Mouse (Mus musculus) heart, postnatal 36 days (tissue): ENCODE results near the gene Hfe. TPM values are rescaled to one million over a fixed set of nuclear protein-coding genes. Genes with fewer than 3 reads are reported as not detected.
"Not testable (repeated sequence)": the region's sequence is repeated elsewhere in the genome, so short reads cannot be mapped to it uniquely, and the experiment has no call there.

Experiments used
- DNase-seq, 2 experiments: peaks; one replicate each; pipeline ENCODE4 v3.0.0; 2021 to 2022
- intact Hi-C: fragments of 180-260 bp; cut with DNase I; formaldehyde crosslinking; loops from one replicate; pipeline ENCODE4 v1.15.1; 2025
- total RNA-seq, 2 experiments: library from RNA; stranded (reverse); gene quantifications; 2 replicates each; pipeline ENCODE4 v1.2.3; 2021

Hfe gene
- 10 to 100 TPM; 48.4 to 66.6 TPM for total RNA-seq

DNA sequence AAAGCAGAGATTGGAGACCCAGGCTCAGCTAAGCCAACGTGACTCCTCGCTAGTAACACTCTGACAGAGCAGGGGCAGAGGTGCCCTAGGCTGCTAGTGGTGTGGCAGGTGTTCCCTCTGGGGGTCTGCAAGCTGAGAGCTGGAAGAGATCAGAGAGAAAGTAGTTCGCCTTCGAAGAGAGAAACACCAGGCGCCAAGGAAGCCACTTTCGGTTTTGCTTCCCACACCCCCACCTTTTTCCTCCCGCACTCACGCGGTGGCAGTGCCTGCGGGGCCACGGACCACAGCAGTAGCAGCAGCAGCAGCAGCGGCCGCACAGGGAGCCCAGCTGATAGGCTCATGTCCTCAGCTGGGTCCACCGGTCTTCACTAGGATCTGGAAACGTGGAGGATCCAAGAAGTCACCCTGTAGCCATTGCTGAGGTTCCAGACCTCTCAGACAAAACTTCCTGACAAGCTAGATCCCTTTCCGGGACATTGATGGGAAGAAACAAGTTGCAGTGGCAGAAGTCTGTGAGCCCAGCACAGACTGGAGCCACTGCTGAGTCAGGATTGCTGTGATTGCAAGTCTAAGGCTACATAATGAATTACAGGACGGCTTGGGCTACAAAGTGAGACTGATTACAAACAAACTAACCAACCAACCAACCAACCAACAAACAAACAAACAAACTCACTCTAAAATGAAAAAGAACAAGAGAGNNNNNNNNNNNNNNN, at the start of gene Hfe:
Hfe (minus strand) TSS at position 481 of the 716 bp plus-strand sequence.
- DNase-seq = peak; percentile 63 to 74
- intact Hi-C loops = no loop called here

DNA sequence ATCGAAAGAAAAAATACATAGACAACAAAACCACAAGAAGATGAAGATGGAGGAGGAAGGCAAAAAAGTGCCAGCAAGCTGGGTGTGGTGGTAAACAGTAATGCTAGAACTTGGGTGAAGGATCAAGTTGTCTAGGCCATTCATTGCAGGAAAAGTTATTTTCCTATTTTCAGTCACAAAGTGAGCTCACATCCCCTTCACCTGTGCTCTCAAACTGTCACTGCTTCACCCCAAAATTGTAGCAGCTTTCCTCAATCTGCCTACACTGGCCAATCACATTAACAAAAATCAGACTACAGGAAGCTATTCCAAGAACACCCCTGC, 49.2 kb upstream of the Hfe start:
- intact Hi-C loops = loop anchor here (5.0 to 10.0 kb wide), 2 partner anchors 138 to 395 kb away; partner anchors contain the start of genes Hist1h1e, Hist1h2be and Zfp322a
- DNase-seq = no peak

DNA sequence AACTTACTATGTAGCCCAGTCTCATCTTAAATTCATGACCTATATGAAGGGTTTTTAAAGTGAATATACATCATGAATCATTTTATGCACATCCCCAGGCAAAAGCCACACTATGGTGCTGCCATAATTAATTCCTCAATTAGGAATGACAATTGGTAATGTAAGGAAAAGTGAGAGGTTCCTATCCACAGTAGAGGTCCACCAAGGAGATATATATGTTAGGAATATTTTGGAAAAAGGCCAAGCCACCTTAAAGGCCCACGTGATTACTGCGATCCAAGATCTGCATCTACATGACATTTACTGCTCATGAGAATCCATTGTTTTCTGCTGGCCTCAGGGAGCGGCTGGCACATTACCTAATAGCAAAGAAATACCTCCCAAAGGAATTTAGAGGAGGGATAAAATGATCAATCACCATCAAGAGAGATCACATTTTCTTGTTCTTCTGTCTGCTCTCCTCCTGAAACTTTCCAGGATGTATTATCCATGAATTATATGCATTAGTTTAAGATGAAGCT, 48.7 kb upstream of the Hfe start:
- intact Hi-C loops = no loop called here
- no peak for DNase-seq

DNA sequence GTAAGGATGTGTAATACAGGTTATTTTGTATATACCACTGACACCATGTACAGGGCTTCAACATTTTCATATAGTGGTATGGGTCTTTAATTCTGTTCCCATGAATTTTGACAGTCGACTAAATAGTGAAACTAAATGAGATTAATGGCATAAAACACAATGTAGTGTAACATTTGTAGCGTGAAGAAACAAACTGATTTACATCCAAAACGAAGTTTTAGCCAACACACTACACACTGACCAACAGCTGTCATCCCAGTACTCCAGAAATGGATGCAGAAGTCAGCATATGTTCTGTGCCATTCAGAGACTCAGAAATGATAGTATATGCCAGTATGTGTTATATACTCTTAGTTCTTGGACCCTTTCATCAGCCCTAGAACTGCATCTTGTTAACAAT, 47.3 kb upstream of the Hfe start:
- DNase-seq = no peak
- intact Hi-C loops = no loop called here

- intact Hi-C loops = no loop called here
- DNase-seq = no peak
Measured at GRCm38 (mm10) chr13:23757211-23757773, 46.6 kb upstream of the Hfe start.

GRCm38 (mm10) chr13:23756790-23757189, 46.1 kb upstream of the Hfe start, which contains the start of gene Hist1h4b:
TSS of gene Hist1h4b (plus strand) at chr13:23757013.
- peak; percentile 79 to 82 for DNase-seq
- intact Hi-C loops = no loop called here

DNA sequence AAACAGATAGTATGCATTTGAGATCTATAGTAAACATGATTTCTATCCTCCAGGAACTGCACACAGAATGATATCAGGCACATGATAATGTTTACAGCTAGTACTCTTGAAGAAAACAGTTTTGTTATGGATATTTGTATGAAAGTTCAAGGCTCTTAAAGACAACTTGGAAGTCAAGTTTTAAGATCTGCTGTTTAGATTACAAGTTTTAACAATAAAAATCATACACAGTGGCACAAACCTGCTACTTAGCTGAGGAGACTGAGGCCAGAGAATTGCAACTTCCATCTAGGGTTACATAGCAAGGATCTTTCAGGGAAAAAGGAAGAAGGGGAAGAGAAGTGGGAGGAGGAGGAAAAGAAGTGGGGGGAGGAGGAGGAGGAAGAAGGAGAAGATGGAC, 44.3 kb upstream of the Hfe start:
- intact Hi-C loops = no loop called here
- DNase-seq = no peak

- intact Hi-C loops = no loop called here
- no peak for DNase-seq
Measured at GRCm38 (mm10) chr13:23753314-23754078, 42.8 kb upstream of the Hfe start.

DNA sequence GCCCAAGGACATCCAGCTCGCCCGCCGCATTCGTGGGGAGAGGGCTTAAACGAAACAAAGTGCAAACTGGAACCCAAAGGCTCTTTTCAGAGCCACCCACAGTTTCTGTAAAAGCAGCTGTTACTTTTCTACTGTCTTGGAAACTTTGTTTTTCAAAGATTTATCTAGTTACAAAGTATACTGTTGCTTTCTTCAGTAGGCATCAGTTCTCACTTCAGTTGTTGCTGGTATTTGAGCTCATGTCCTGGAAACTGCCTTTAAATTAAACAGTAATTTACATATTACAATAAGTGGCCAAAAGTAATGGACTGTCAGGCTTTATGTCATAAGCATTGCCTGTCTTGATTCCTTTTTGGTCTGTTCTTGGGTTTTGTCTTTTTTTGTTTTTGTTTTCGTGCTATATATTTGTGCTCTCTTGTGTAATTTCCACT, 42.1 kb upstream of the Hfe start:
- intact Hi-C loops = no loop called here
- no peak for DNase-seq

DNA sequence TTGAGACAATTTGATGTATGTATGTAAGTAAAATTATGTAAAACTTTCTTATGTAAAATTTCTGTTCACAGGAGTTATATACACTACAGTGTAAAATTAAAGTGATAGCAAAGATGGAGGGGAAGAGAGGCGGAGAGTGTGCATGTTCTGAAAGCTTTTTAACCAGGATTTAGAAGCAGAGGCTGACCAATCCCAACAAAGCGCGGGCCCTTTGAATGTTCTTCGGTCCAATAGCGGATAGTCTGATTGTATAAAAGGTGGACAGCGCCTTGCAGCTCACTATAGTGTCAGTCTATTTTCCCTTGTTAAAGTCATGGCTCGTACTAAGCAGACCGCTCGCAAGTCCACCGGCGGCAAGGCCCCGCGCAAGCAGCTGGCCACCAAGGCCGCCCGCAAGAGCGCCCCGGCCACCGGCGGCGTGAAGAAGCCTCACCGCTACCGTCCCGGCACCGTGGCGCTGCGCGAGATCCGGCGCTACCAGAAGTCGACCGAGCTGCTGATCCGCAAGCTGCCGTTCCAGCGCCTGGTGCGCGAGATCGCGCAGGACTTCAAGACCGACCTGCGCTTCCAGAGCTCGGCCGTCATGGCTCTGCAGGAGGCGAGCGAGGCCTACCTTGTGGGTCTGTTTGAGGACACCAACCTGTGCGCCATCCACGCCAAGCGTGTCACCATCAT, 41.5 kb upstream of the Hfe start, which contains the start of gene Hist1h3b:
Hist1h3b (plus strand) TSS at position 201 of the 675 bp plus-strand sequence.
- intact Hi-C loops = not testable (repeated sequence)
- peak; percentile 79 to 86 for DNase-seq

DNA sequence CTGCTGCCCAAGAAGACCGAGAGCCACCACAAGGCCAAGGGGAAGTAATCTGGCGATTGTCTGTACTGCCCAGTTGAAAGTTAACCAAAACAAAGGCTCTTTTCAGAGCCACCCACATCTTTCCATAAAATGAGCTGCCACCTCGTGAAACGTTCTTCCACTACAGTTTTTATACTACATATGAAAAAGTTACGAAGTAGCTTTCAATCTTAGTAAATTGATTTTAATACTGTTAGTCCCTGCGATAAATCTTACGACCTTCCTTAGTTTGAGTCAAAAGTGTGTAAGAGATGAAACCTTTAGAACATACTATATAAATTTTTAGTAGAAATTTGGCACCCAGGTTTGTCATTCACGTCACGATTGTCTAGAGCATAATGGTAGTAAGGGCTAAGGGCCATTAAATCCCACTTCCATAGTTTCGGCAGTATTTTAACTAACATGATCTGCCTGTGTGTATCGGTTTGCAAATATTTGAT, 40.9 kb upstream of the Hfe start:
- intact Hi-C loops = no loop called here
- no peak for DNase-seq

DNA sequence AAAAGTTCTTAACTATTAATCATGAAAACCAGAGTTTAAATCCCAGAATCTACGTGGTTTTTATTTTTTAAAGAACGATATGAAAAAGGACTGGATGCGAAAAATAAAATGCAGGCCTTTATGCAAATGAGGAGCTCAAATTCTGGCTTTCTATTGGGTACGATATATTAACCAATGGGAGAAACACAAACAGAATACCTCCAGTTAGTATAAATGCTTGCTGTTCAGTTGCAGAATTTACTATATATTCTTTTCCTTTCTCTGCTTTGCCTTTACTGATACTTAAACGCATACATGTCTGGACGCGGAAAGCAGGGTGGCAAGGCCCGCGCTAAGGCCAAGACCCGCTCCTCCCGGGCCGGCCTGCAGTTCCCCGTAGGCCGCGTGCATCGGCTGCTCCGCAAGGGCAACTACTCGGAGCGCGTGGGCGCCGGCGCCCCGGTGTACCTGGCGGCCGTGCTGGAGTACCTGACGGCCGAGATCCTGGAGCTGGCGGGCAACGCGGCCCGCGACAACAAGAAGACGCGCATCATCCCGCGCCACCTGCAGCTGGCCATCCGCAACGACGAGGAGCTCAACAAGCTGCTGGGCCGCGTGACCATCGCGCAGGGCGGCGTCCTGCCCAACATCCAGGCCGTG, 40.3 kb upstream of the Hfe start, which contains the start of gene Hist1h2ab:
Hist1h2ab (plus strand) TSS at position 288 of the 639 bp plus-strand sequence.
- intact Hi-C loops = not testable (repeated sequence)
- peak; percentile 47 to 64 for DNase-seq

- DNase-seq = no peak
- intact Hi-C loops = loop anchor here (5.0 to 10.0 kb wide), 2 partner anchors 167 to 1925 kb away; partner anchors contain the start of gene Hist1h4d
Measured at GRCm38 (mm10) chr13:23749563-23750121, 39.0 kb upstream of the Hfe start.

DNA sequence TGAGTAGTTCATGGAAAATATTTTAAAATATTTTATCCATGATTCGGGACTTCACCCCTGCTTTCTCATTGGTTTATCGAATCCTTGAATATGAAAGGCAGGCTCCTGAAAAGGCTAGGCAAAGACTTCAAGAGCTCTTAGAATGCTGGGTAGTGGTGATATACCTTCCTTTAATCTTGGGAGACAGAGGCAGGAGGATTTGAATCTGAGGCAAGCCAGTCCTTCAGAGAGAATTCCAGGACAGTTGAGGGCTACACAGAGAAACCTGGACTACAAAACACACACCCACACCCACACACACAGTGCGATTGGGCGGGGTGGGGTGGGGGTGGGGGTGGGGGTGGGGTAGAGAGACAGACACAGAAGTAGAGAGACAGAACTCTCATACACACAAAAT, 37.2 kb upstream of the Hfe start:
- no peak for DNase-seq
- intact Hi-C loops = loop anchor here (5.0 to 10.0 kb wide), 2 partner anchors 166 to 1923 kb away; partner anchors contain the start of gene Hist1h4d

- intact Hi-C loops = loop anchor here (5.0 to 10.0 kb wide), 2 partner anchors 165 to 1922 kb away; partner anchors contain the start of gene Hist1h4d
- no peak for DNase-seq
Measured at GRCm38 (mm10) chr13:23747081-23747891, 36.6 kb upstream of the Hfe start.

GRCm38 (mm10) chr13:23746201-23747080, 35.8 kb upstream of the Hfe start, which contains the start of gene Hist1h2bb:
TSS of gene Hist1h2bb (plus strand) at chr13:23746734.
- peak; percentile 64 to 83 for DNase-seq
- intact Hi-C loops = loop anchor here (5.0 to 10.0 kb wide), 2 partner anchors 164 to 1922 kb away; partner anchors contain the start of gene Hist1h4d
